Mouse (Mus musculus) intestine, postnatal 0 days (tissue): ENCODE results near the gene Mrpl24. TPM values are rescaled to one million over a fixed set of nuclear protein-coding genes. Genes with fewer than 3 reads are reported as not detected.
A peak's percentile ranks its signal among the peaks of the same experiment; 100 is the strongest.

Source experiments
- ATAC-seq: fragments of 200-750 bp; cut with Nextera tagmentation; 2 replicates; pipeline ENCODE4 v1.8.0; 2017; ENCODE audit warnings: mild to moderate bottlenecking, moderate TSS enrichment, moderate library complexity
- H3K27ac ChIP-seq: fragments of 300-500 bp; sonication (generic); 2 replicates; pipeline ENCODE4 v1.5.1; 2014; ENCODE audit warnings: mild to moderate bottlenecking, low read depth, low read length, moderate library complexity
- H3K27me3 ChIP-seq: fragments of 300-500 bp; sonication (generic); replicated peaks from 2 replicates; pipeline ENCODE4 v1.6.1; 2014; ENCODE audit warnings: low read length, mixed read lengths; ENCODE audit not compliant: control insufficient read depth, insufficient read depth
- H3K36me3 ChIP-seq: fragments of 300-500 bp; sonication (generic); 2 replicates; pipeline ENCODE4 v1.6.1; 2014; ENCODE audit warnings: mild to moderate bottlenecking, moderate library complexity; ENCODE audit not compliant: control insufficient read depth, insufficient read depth
- H3K4me1 ChIP-seq: fragments of 300-500 bp; sonication (generic); replicated peaks from 2 replicates; pipeline ENCODE4 v1.6.1; 2014; ENCODE audit warnings: antibody characterized with exemption, low read length, mixed read lengths; ENCODE audit not compliant: control insufficient read depth, insufficient read depth
- H3K4me2 ChIP-seq: fragments of 300-500 bp; sonication (generic); replicated peaks from 2 replicates; pipeline ENCODE4 v1.6.1; 2014; ENCODE audit warnings: low read depth, mild to moderate bottlenecking, moderate library complexity
- H3K4me3 ChIP-seq: fragments of 300-500 bp; sonication (generic); 2 replicates; pipeline ENCODE4 v1.5.1; 2014; ENCODE audit warnings: low read depth, low read length
- H3K9ac ChIP-seq: fragments of 300-500 bp; sonication (generic); 2 replicates; pipeline ENCODE4 v1.6.1; 2014; ENCODE audit warnings: mild to moderate bottlenecking, low read depth, low read length
- H3K9me3 ChIP-seq: fragments of 300-500 bp; sonication (generic); 2 replicates; pipeline ENCODE4 v1.6.1; 2016; ENCODE audit warnings: mixed run types; ENCODE audit not compliant: control insufficient read depth
- CTCF ChIP-seq: sonication (generic); IDR thresholded peaks from 2 replicates; pipeline ENCODE4 v1.5.1; 2016; ENCODE audit warnings: low read depth, mild to moderate bottlenecking, control low read depth, antibody characterized with exemption, moderate library complexity
- WGBS: fragments of 180-500 bp; shearing (Covaris S2); extraction: QIAGEN DNeasy Blood & Tissue Kit; methylation state at CpG from one replicate; pipeline ENCODE4 v1.1.7; 2014; 5-methylcytosine and 5-hydroxymethylcytosine counted together
- polyA plus RNA-seq: library from polyadenylated mRNA; unstranded; fragments of >200 nt; fragmentation: Nextera tagmentation; extraction: Ambion mirVana; gene quantifications from 2 replicates; pipeline ENCODE4 v1.2.1, GENCODE M21; 2015

Gene Mrpl24
- polyA plus RNA-seq, 1 experiment from 2014 or later = 74.9 TPM

DNA sequence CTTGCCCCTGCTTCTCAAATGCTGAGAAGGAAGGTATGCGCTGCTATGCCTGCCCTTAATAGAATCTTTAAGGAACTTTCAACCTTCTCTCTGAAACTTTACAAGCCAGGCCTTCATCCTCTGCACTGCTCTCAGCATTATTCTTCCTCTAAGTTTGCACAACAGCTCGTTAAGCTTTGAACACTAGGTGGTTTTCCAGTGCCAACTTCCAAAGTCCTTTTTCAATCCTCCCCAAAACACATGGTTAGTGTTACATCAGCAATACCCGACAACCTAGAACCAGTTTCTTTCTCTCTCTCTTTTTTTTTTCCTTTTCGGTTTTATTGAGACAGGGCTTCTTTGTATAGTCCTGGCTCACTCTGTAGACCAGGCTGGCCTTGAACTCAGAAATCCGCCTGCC, 14.7 kb downstream of the Mrpl24 start:
- TF ChIP-seq CTCF = no peak; the same call in 1 of the 2 replicates
- Histone ChIP-seq H3K9me3 (no peaks in the 10 kb centered on the region), H3K4me1 (no peaks in the 10 kb centered on the region; the same call in 1 of the 2 replicates), H3K27me3 (no peaks in the 10 kb centered on the region), H3K9ac (no peak overlapping the region), H3K36me3 (peaks cover 32% of the 10 kb centered on the region), H3K27ac (peak overlapping the region; percentile 35; the same call in 1 of the 2 replicates), H3K4me2 (no peak overlapping the region), H3K4me3 (no peak overlapping the region)
- 69% methylated on average over 5 of the region's 5 CpGs for WGBS
- ATAC-seq = no peak

DNA sequence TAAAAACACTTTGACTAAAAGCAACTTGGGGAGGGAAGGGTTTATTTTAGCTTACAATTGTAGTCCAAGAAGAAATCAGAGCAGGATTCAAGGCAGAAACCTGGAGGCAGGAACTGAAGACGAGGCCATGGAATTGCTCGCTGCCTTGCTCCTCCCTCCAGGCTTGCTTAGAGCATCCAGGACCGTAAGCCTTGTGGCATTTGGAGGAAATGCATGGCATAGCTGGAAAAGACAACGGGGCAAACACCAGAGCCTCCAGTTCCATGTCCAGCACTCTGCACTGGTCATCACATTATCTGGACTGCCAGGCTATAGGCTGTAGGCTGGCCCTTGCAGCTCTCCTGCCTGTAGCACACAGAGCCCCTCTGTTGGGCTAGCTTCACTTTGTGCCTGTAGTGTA, 15.2 kb downstream of the Mrpl24 start:
- Histone ChIP-seq H3K4me1 (no peaks in the 10 kb centered on the region; the same call in 1 of the 2 replicates), H3K27me3 (no peaks in the 10 kb centered on the region), H3K27ac (peak overlapping the region; percentile 35; the same call in 1 of the 2 replicates), H3K4me2 (no peak overlapping the region), H3K4me3 (no peak overlapping the region), H3K9ac (no peak overlapping the region), H3K36me3 (peaks cover 36% of the 10 kb centered on the region), H3K9me3 (no peaks in the 10 kb centered on the region)
- ATAC-seq = no peak
- TF ChIP-seq CTCF = 0 out of 2 replicates have a peak, but pooled peaks have one; percentile 20
- 71% methylated on average over 4 of the region's 4 CpGs for WGBS

DNA sequence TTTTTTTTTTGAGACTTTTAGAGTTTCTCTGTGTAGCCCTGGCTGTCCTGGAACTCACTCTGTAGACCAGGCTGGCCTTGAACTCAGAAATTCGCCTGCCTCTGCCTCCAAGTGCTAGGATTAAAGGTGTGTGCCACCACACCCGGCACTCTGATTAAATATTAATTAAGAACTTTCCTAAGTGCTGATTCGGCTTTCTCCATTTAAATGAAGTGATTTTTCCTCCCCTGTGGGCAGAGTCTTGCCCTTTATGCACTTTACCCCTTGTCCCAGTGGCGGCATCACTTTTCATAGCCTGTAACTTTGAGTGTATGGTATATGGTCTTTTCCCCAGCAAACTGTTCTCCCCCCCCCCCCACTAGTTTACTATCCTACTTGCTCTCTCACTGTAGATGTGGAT, 15.9 kb downstream of the Mrpl24 start:
- no peaks in the 10 kb centered on the region for H3K27me3 ChIP-seq
- H3K4me1 ChIP-seq = no peaks in the 10 kb centered on the region; the same call in 1 of the 2 replicates
- H3K4me3 ChIP-seq = no peak overlapping the region
- TF ChIP-seq CTCF = no peak
- ATAC-seq = no peak
- H3K9me3 ChIP-seq = no peaks in the 10 kb centered on the region
- no peak overlapping the region for H3K4me2 ChIP-seq
- no peak overlapping the region for H3K27ac ChIP-seq
- WGBS = 49% methylated on average over 4 of the region's 4 CpGs
- peaks cover 43% of the 10 kb centered on the region for H3K36me3 ChIP-seq
- no peak overlapping the region for H3K9ac ChIP-seq

DNA sequence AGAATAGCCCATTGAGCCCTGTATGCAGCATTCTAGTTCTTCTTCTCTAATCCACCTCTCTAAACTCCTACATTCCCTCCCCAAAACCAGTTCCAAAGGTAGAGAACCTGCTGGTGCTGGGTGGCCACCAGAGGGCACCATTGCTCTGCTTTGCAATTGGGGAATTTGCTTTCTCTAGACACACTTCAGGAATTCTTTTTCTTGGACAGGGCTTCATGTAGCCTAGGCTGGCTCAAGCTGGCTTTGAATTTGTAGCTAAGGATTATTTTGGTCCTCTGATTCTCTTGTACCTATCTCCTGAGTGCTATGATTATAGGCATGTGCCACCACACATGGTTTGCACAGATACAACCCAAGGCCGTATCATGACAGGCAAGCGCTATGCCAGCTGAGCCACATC, 16.5 kb downstream of the Mrpl24 start:
- 95% methylated on average over 2 of the region's 2 CpGs for WGBS
- no peak overlapping the region for H3K4me2 ChIP-seq
- H3K4me1 ChIP-seq = no peaks in the 10 kb centered on the region; the same call in 1 of the 2 replicates
- peaks cover 48% of the 10 kb centered on the region for H3K36me3 ChIP-seq
- no peaks in the 10 kb centered on the region for H3K9me3 ChIP-seq
- H3K9ac ChIP-seq = no peak overlapping the region
- no peaks in the 10 kb centered on the region for H3K27me3 ChIP-seq
- peak; percentile 96 for TF ChIP-seq CTCF
- H3K27ac ChIP-seq = no peak overlapping the region
- ATAC-seq = peak; percentile 37; the same call in 1 of the 2 replicates
- no peak overlapping the region for H3K4me3 ChIP-seq

DNA sequence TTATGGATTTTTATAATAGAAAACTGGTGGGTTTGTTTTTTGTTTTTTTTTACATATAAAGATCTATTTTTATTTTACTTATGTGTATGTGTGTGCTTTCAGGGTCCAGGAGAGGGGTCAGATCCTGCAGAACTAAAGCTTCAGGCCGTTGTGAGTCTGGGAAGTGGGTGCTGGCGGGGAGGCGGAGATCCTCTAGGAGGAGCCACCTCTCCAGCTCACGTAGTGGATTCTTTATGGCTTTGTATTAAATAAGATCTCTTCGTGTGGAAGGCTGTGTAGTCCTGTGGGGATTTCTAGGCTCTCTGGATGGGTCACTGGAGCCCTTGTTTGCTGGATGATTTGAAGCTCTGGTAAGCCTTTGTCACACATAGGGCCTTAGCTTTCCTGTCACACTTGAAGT, 21.3 kb downstream of the Mrpl24 start:
- WGBS = 68% methylated on average over 5 of the region's 5 CpGs
- peaks cover 51% of the 10 kb centered on the region for H3K36me3 ChIP-seq
- TF ChIP-seq CTCF = no peak
- no peak overlapping the region for H3K4me2 ChIP-seq
- no peaks in the 10 kb centered on the region for H3K4me1 ChIP-seq
- H3K9me3 ChIP-seq = no peaks in the 10 kb centered on the region
- no peak overlapping the region for H3K27ac ChIP-seq
- no peaks in the 10 kb centered on the region for H3K27me3 ChIP-seq
- no peak overlapping the region for H3K4me3 ChIP-seq
- ATAC-seq = no peak
- H3K9ac ChIP-seq = no peak overlapping the region

DNA sequence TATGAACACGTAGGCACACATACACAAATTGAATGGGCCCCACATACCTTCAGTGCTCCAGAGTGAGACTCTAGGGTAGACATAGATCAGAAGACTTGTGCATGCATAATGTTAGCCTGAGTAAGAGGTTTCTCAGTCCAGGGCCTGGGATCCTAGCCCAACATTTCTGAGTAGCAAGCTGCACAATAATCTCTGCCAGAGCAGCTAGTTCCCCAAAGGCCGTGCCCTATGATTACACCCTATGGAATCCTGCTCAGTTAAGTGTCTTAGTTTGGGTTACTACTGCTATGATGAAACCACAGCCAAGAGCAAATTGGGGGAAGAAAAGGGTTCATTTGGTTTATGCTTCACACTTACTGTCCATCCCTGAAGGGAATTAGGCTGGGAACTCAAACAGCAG, 23.2 kb downstream of the Mrpl24 start:
- peaks cover 4% of the 10 kb centered on the region for H3K27me3 ChIP-seq
- H3K27ac ChIP-seq = no peak overlapping the region
- 86% methylated on average over 2 of the region's 2 CpGs for WGBS
- no peak overlapping the region for H3K4me2 ChIP-seq
- no peak for TF ChIP-seq CTCF
- no peak overlapping the region for H3K4me3 ChIP-seq
- H3K9ac ChIP-seq = no peak overlapping the region
- H3K4me1 ChIP-seq = no peaks in the 10 kb centered on the region
- H3K9me3 ChIP-seq = no peaks in the 10 kb centered on the region
- no peak for ATAC-seq
- H3K36me3 ChIP-seq = peaks cover 46% of the 10 kb centered on the region

DNA sequence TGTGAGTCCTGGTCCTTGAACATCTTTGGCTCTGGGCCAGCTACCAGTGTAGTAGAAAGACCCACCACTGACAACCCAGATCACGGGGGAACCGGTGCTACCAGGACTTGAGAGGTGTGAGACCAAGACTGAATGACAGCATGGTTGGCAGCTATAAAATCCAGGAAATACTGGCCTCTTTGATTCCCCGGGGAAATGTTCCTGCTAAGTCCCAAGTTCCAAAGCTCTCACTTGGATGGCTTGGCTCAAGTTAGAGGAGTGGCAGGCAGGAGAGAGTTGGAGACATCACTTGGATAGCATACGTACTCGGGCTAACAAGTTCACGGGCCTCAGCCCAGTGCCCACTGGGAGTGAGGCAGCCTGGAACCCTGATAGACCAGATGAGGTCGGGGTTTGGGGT, 24.3 kb downstream of the Mrpl24 start:
- Histone ChIP-seq H3K9me3 (no peaks in the 10 kb centered on the region), H3K4me1 (no peaks in the 10 kb centered on the region), H3K27me3 (peaks cover 14% of the 10 kb centered on the region), H3K36me3 (peaks cover 39% of the 10 kb centered on the region), H3K4me3 (no peak overlapping the region), H3K9ac (no peak overlapping the region), H3K4me2 (no peak overlapping the region), H3K27ac (no peak overlapping the region)
- 69% methylated on average over 7 of the region's 7 CpGs for WGBS
- TF ChIP-seq CTCF = no peak
- no peak for ATAC-seq
